Mouse (Mus musculus): ENCODE data around the gene Hdac5. TPM values are rescaled to one million over a fixed set of nuclear protein-coding genes. Genes with fewer than 3 reads are reported as not detected.
A peak's percentile ranks its signal among the peaks of the same experiment; 100 is the strongest.

Hdac5 gene
- polyA plus RNA-seq, 1 experiment = 237 TPM

GRCm38 (mm10) chr11:102258521-102258920 is 28.6 kb upstream of the Hdac5 start:
- no peak for TF ChIP-seq CTCF (IDR thresholded peaks at IDR 0.05; ENCODE audit: extremely low read depth, insufficient read depth, low read length)
- H3K4me1 ChIP-seq (ENCODE audit: control insufficient read depth, insufficient read depth, low read length) = no peaks in the 10 kb centered on the region
- H3K4me3 ChIP-seq (ENCODE audit: insufficient read depth, low read length) = no peak overlapping the region
- H3K27ac ChIP-seq (ENCODE audit: insufficient read depth, low read length) = no peak overlapping the region

- no peak overlapping the region for H3K27ac ChIP-seq (ENCODE audit: insufficient read depth, low read length)
- no peak overlapping the region for H3K4me3 ChIP-seq (ENCODE audit: insufficient read depth, low read length)
- no peaks in the 10 kb centered on the region for H3K4me1 ChIP-seq (ENCODE audit: control insufficient read depth, insufficient read depth, low read length)
- no peak for TF ChIP-seq CTCF (IDR thresholded peaks at IDR 0.05; ENCODE audit: extremely low read depth, insufficient read depth, low read length)
- TF ChIP-seq POLR2A (IDR thresholded peaks at IDR 0.05; ENCODE audit: extremely low read depth, insufficient read depth, low read length) = no peak
Observed at GRCm38 (mm10) chr11:102258095-102258494, 28.1 kb upstream of the Hdac5 start.

GRCm38 (mm10) chr11:102257514-102257913 is 27.5 kb upstream of the Hdac5 start:
- Histone ChIP-seq H3K4me3 (ENCODE audit: insufficient read depth, low read length) (no peak overlapping the region), H3K27ac (ENCODE audit: insufficient read depth, low read length) (no peak overlapping the region), H3K4me1 (ENCODE audit: control insufficient read depth, insufficient read depth, low read length) (no peaks in the 10 kb centered on the region)
- TF ChIP-seq POLR2A (IDR thresholded peaks at IDR 0.05; ENCODE audit: extremely low read depth, insufficient read depth, low read length) (no peak), CTCF (IDR thresholded peaks at IDR 0.05; ENCODE audit: extremely low read depth, insufficient read depth, low read length) (no peak)

- Histone ChIP-seq H3K27ac (ENCODE audit: insufficient read depth, low read length) (no peak overlapping the region), H3K4me1 (ENCODE audit: control insufficient read depth, insufficient read depth, low read length) (no peaks in the 10 kb centered on the region; the same call in none of the 2 replicates), H3K4me3 (ENCODE audit: insufficient read depth, low read length) (no peak overlapping the region; the same call in 1 of the 2 replicates)
- no peak for TF ChIP-seq CTCF (IDR thresholded peaks at IDR 0.05; ENCODE audit: extremely low read depth, insufficient read depth, low read length)
Observed at GRCm38 (mm10) chr11:102249351-102250090, 19.6 kb upstream of the Hdac5 start.

- TF ChIP-seq POLR2A (IDR thresholded peaks at IDR 0.05; ENCODE audit: extremely low read depth, insufficient read depth, low read length) (no peak), CTCF (IDR thresholded peaks at IDR 0.05; ENCODE audit: extremely low read depth, insufficient read depth, low read length) (peak; percentile 60)
- H3K4me3 ChIP-seq (ENCODE audit: insufficient read depth, low read length) = peak within 1 kb of the TSS; percentile 25; the same call in 1 of the 2 replicates
- no peaks in the 10 kb centered on the region; the same call in none of the 2 replicates for H3K4me1 ChIP-seq (ENCODE audit: control insufficient read depth, insufficient read depth, low read length)
- no peak within 1 kb of the TSS for H3K27ac ChIP-seq (ENCODE audit: insufficient read depth, low read length)
Observed at GRCm38 (mm10) chr11:102248630-102249230, 18.8 kb upstream of the Hdac5 start, which contains the start of gene BC030867. TSS of gene BC030867 (plus strand) at chr11:102248882.

- no peak for TF ChIP-seq CTCF (IDR thresholded peaks at IDR 0.05; ENCODE audit: extremely low read depth, insufficient read depth, low read length)
- no peak for TF ChIP-seq POLR2A (IDR thresholded peaks at IDR 0.05; ENCODE audit: extremely low read depth, insufficient read depth, low read length)
- Histone ChIP-seq H3K4me3 (ENCODE audit: insufficient read depth, low read length) (no peak overlapping the region), H3K27ac (ENCODE audit: insufficient read depth, low read length) (no peak overlapping the region), H3K4me1 (ENCODE audit: control insufficient read depth, insufficient read depth, low read length) (no peaks in the 10 kb centered on the region; the same call in none of the 2 replicates)
Observed at GRCm38 (mm10) chr11:102246871-102247270, 16.9 kb upstream of the Hdac5 start.

- no peak for TF ChIP-seq POLR2A (IDR thresholded peaks at IDR 0.05; ENCODE audit: extremely low read depth, insufficient read depth, low read length)
- TF ChIP-seq CTCF (IDR thresholded peaks at IDR 0.05; ENCODE audit: extremely low read depth, insufficient read depth, low read length) = no peak
- Histone ChIP-seq H3K4me3 (ENCODE audit: insufficient read depth, low read length) (no peak overlapping the region), H3K27ac (ENCODE audit: insufficient read depth, low read length) (no peak overlapping the region), H3K4me1 (ENCODE audit: control insufficient read depth, insufficient read depth, low read length) (no peaks in the 10 kb centered on the region; the same call in none of the 2 replicates)
Observed at GRCm38 (mm10) chr11:102246273-102246635, 16.3 kb upstream of the Hdac5 start.

GRCm38 (mm10) chr11:102245581-102246272 is 15.8 kb upstream of the Hdac5 start:
- no peak for TF ChIP-seq POLR2A (IDR thresholded peaks at IDR 0.05; ENCODE audit: extremely low read depth, insufficient read depth, low read length)
- Histone ChIP-seq H3K4me1 (ENCODE audit: control insufficient read depth, insufficient read depth, low read length) (no peaks in the 10 kb centered on the region; the same call in none of the 2 replicates), H3K27ac (ENCODE audit: insufficient read depth, low read length) (no peak overlapping the region), H3K4me3 (ENCODE audit: insufficient read depth, low read length) (peak overlapping the region; percentile 18; the same call in 1 of the 2 replicates)

- TF ChIP-seq CTCF (IDR thresholded peaks at IDR 0.05; ENCODE audit: extremely low read depth, insufficient read depth, low read length) = no peak
- Histone ChIP-seq H3K27ac (ENCODE audit: insufficient read depth, low read length) (no peak overlapping the region), H3K4me3 (ENCODE audit: insufficient read depth, low read length) (peak overlapping the region; percentile 18; the same call in 1 of the 2 replicates), H3K4me1 (ENCODE audit: control insufficient read depth, insufficient read depth, low read length) (no peaks in the 10 kb centered on the region; the same call in none of the 2 replicates)
Observed at GRCm38 (mm10) chr11:102244926-102245449, 15.0 kb upstream of the Hdac5 start.
